Mouse (Mus musculus): Measurements from ENCODE around the gene Tcap. TPM values are rescaled to one million over a fixed set of nuclear protein-coding genes. Genes with fewer than 3 reads are reported as not detected.
"Not testable (repeated sequence)": the region's sequence is repeated elsewhere in the genome, so short reads cannot be mapped to it uniquely, and the experiment has no call there.

Gene Tcap
- total RNA-seq, 2 experiments from 2014 or later: 0.92 to 0.96 TPM

DNA sequence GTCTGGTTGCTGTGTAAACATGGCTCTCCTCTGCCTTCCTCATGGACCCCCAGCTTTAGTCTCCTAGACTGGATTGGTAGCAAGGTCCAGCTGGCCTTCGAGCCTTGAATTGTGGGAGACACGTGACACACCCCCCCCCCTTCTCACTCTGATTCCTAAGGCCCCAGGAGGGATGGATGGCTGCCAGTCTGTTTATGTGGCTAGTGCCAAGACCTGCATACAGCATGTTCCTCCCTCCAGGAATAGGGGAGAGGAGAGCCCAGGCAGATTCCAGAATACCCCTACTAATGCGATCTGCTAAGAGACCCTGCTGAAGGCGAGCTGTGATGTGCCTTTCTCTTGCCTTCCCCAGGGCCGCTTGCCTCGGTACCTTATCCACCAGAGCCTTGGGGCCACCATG lies 3.5 kb upstream of the Tcap start:
- DNase-seq (ENCODE audit: low spot score in 2 of 2): no peak

DNA sequence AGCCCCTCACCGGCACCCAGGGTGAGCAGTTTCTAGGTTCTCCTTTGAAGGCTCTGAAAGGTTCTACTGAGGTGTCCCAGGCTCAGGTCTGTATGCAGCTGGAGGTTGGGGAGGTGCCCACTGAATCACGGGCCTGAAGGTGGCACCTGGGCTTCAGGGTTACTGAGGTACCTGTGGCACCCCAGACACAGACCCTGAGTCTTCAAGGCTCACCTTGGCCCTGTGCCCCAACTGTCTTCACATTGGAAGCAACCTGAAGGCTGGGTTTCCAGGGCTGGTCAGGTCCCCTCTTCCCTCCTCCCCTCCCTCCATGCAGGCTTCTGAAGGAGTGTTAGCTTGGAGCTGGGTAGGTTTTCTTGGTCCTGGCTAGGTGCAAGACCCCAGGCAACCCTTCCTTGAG lies 2.0 kb upstream of the Tcap start:
- DNase-seq (ENCODE audit: low spot score in 2 of 2): no peak

DNA sequence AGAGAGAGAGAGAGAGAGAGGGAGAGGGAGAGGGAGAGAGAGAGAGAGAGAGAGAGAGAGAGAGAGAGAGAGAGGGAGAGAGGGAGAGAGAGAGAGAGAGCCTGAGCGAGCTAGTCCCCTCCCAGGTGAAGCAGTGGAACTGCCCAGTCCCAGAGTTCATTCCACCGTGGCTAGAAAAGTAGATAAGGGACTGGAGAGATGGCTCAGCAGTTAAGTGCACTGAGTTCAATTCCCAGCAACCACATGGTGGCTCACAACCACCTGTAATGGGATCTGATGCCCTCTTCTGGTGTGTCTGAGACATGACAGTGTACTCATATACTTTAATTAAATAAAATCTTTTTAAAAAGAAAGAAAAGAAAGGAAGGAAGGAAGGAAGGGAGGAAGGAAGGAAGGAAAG lies 1.2 kb upstream of the Tcap start:
- DNase-seq (ENCODE audit: low spot score in 2 of 2): not testable (repeated sequence)

DNA sequence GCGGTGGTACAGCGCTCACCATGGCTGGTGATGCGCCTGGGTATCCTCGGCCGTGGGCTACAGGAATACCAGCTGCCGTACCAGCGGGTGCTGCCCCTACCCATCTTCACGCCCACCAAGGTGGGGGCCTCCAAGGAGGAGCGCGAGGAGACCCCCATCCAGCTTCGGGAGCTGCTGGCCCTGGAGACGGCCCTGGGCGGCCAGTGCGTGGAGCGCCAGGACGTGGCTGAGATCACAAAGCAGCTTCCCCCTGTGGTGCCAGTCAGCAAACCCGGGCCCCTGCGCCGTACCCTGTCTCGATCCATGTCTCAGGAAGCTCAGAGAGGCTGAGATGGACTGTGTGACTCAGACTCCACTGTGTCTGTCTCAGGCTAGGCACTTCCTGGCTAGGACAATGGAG lies 605 bp downstream of the Tcap start:
- no peak for DNase-seq (ENCODE audit: low spot score in 2 of 2)

DNA sequence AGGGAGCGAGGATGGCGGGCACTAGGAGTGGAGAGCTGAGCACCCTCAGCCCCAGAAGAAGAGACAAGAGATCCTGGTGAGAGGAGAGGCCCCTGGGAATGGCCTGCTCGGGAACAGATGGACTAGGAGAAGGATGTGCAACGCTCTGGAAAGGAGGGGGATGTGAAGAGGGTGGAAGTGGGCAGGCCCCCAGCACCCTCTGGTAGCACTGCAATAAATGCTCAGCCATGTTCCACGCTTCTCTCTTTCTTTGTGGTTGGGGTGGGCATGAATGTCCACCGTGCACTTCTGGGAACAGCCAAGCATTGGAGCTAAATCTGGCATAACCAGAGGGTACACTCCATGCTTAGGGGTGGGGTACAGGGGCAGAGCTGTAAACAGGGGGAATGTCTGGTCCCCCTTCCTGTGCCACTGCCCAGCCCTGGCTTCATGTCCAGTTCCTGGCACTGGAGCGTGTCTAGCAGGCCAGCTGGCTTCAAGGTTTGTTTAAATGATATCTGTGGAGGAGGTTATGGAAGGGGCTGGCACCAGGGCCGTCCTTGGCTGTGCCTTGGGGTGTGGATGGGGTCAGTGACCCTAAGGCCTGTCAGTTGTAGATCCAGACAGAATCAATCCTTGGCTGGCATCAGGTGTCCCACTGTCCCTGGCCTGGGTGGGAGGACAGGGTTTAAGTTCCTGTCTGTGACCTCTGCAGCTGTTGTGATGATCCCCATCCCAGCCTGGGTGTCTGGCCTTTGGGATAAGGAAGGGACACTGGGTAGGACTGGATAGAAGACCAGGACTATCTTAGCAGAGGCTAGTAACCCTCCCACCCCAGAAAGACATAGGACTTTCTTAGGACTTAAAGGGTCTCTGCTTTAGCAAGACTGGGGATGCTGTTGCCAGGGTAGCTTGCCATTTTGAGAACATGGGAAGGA lies 1.4 kb downstream of the Tcap start:
- no peak for DNase-seq (ENCODE audit: low spot score in 2 of 2)

DNA sequence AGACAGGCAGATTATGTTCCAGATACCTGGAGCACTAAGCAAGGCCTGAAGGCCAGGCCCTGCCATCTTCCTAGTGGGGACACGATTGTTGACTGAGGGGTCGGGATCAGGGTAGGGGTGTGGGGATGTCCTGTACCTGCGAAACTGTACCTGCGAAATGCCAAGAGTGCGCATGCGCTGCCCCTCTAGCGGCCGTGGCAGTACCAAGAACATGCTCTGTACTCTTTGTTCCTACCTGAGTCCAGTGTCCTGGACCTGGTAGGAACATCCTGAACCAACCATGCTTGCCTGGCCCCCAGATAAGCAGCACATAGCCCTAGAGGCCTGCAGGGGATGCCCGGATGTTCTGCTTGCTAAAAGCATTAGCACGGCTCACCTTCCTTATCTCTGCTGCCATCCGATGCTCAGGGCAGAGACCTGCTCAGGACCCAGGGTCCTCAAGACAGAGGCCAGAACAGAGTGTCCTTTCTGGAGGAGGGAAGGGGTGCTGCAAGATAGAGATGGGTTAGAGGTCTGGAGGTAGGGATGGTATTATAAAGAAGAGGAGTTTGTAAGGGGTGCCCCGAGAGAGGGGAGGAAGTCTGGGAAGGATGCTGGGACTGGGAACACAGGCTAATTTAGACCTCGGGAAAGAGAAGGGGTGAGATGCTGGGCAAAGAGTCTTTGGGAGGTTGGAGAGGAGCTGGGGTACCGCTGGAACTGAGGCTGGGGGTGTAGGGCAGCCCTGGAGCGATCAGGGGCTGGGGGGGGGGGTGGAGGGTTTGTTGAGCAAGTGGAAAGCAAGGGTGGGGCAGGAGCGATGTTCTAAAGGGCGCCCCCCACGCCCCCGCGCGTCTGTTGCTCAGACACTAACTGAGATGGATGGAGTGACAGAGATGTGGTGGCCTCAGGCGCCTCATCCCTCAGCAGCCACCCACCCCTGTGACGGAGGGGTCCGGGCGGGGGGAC lies 2.3 kb downstream of the Tcap start, which contains the start of gene Pnmt:
Gene Pnmt, plus strand, starts transcription at position 813 of the 948 bp plus-strand sequence.
- no peak for DNase-seq (ENCODE audit: low spot score in 2 of 2)

DNA sequence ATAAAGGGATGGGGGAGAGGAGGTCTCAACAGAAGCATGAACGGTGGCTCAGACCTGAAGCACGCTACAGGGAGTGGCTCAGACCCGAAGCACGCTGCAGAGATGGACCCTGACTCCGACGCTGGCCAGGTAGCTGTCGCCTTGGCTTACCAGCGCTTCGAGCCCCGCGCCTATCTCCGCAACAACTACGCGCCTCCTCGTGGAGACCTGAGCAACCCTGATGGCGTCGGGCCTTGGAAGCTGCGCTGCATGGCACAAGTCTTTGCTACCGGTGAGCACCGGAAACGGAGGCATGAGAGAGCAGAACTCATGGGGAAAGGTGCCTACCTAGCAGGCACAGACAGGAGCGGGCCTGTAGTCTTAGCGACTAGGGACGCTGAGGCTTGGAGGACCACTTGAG lies 3.0 kb downstream of the Tcap start:
- no peak for DNase-seq (ENCODE audit: low spot score in 2 of 2)

DNA sequence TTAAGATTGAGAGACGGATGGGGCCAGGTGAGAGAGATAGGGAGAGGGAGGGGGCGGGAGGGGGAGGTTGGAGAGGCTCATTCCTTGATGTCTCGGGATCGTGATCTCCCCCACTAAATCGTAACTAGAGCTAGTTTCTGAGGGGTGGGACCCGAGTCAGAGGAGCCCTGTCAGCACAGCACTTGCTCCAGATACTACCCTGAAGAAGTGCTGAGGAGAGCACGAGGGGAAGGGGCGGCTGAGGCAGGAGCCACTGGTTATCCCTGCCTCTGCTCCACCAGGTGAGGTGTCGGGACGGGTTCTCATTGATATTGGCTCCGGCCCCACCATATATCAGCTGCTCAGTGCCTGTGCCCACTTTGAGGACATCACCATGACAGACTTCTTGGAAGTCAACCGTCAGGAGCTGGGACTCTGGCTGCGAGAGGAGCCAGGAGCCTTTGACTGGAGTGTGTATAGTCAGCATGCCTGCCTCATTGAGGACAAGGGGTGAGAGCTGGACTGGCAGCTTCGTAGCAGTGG lies 3.5 kb downstream of the Tcap start:
- DNase-seq (ENCODE audit: low spot score in 2 of 2): no peak

DNA sequence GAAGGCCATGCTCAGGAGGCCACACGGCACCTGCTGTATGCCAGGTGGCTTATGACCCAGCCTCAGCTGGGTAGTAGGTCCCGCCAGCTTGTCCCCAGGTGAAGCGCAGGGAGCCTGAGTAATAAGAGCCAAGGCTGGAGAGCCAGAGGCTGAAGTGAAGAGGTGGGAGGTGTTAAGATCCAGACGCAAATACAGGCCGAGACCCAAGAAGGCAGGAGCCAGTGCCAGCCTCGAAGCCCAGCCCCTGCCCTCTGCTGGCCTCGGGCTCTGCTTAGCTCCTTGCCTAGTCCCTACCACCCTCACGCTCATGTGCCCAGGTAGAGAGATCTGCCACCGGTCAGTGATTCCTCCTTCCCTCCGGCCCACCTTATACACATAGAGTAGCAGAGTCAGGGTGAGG lies 4.7 kb downstream of the Tcap start:
- DNase-seq (ENCODE audit: low spot score in 2 of 2): no peak

DNA sequence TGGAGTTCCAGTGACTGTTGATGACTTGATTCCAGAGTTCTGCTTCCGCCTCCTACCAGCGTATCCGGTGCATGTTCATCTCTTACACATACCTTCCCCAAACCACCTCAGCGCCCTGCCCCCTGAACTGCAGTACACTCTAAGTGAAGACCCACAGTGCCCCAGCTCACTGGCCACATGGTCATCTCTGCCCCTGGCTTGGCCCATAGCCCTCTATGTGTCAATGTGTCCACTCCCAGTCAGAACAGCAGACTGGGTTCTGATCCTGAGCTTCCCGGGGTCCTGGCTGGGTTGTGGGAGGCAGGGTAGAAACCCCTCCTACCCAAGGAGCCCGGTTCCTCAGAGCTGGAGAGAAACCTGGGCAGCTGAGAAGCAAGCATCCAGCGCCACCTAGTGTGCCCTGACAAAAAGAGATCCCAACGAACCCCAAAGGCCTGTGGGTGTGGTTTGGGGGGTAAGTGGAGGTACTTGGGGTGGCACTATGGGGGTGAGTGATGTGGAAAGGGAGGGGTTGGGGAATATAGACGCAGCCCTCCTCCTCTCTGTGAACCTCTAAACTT lies 5.7 kb downstream of the Tcap start:
- DNase-seq (ENCODE audit: low spot score in 2 of 2): peak in 1 of 2 experiments; percentile 73

DNA sequence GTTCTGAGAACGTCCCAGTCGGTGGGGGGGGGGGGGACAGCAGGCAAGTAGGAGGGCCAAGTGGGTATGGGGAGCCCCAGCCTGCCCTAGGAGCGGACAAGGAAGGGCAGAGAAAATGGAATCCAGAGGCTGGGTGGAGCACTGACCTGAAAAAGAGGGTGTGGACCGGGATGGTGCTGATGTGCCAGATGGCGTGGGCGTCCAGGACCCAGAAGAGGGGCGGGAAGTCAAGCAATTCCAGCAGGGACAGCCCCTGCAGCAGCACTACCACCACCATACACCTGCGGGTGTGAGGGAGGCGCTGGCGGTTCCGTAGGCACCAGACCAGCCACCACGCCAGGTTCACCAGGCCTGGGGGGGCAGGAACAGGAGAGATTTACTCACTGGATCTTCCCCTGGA lies 6.5 kb downstream of the Tcap start:
- DNase-seq (ENCODE audit: low spot score in 2 of 2): no peak

DNA sequence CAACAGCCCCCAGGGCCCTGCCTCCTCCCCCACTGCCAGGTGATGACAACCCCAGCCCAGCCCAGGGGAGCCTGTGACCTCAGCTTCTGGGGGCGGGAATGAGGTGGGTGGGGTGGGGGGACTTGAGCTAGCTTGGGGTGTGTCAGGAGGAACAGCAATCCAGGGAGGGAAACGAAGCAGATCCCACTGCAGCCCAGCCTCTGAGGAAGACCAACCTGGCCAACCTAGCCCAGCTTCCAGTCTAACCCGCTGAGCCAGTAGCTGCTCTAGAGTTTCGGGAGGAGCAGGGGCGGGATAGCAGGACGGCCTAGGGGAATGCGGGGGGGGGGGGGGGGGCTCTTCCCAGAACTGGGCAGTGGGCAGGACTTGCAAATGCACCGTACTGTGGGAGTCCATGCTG lies 8.4 kb downstream of the Tcap start:
- DNase-seq (ENCODE audit: low spot score in 2 of 2): no peak

DNA sequence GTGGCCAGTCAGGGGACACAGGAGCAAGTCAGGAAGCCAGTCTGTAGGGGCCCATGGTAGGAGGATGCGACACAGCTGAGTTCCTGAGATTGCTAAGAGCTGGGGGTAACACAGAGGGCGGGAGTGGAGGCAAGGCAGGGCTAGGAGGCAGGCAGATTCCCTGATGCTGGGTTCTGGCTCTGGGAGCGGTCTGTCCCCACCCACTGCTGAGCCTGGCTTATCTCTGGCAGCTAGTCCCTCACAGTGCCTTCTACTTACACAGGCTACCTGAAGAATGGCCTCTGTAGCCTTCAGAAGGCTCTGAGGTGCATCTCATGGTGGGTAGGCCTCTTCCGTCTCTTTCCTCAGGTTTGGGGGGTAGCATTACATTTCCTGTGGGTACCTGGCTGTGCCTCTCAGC lies 9.0 kb downstream of the Tcap start:
- no peak for DNase-seq (ENCODE audit: low spot score in 2 of 2)

DNA sequence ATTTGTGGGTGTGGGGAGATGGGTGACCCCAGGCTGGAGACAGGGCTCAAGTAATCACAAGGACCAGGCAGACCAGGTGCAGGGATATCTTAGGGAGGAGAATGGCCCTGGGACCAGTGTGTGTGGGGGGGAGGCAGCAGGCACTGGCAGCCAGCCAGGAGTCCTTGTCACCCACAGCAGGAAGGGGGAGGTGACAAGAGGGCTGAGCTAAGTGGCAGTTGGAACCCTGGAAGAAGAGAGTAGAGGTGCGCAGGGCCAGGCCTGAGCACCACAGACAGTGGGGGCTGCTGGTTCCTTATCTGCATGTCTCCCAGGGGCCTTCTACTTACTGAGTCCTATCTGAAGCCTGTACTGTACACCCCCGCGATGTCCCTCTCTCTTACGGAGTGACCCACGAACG lies 9.7 kb downstream of the Tcap start:
- no peak for DNase-seq (ENCODE audit: low spot score in 2 of 2)

DNA sequence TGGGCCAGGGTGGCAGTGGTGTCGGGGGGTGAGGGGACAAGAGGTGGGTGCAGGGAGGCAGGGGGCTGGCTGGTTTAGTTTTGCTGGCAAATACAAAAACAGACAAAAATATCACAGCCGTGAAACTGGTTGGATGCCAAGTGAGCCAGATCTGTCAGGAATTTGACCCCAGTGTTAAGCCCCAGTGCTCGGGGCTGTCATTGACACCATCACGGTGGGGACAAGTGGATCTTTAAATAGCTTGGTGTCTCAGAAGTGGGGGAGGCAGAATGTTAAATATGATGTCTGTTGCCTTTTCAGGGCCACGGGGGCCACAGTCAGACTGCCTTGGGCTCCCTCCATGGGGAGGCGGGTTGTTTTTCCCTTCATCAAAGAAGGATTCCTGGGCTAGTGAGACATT lies 10.7 kb downstream of the Tcap start:
- no peak for DNase-seq (ENCODE audit: low spot score in 2 of 2)

DNA sequence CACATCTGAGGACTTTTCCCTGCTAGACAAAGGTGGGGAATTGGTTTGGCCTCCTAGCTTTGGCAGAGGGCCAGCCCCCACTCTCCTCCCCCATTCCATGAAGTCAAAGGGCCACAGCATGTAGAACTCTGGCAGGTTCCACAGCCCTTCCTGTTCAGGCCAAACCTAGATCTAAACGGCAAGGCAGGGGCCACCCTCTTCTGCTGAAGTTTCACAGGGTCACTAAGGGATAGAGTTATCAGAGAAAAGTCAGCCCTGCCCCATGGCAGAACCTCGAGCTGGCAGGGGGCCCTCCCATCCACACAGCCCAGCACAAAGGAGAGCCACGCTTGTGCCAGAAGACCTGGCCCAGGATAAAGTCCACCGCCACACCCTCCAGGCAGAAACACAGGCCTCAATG lies 11.4 kb downstream of the Tcap start:
- DNase-seq (ENCODE audit: low spot score in 2 of 2): no peak

DNA sequence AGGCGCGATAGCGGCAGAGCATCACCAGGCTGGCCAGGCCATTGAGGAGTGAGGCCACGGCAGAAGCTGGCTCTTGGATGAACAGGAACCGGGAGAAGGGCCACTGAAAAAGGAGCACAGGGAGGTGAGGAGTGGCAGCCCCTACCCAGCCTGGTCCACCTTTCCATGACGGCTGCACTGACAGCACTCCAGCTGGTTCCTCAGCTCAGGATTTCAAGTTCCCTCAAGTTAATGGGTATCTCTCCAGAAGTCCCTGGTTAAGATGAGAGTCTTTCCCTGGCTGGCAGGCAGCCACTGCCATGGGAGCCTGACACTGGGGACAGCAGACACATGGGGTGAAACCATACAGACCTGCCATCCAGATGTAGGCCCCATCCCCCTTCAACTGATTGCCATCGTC lies 14.3 kb downstream of the Tcap start:
- no peak for DNase-seq (ENCODE audit: low spot score in 2 of 2)

DNA sequence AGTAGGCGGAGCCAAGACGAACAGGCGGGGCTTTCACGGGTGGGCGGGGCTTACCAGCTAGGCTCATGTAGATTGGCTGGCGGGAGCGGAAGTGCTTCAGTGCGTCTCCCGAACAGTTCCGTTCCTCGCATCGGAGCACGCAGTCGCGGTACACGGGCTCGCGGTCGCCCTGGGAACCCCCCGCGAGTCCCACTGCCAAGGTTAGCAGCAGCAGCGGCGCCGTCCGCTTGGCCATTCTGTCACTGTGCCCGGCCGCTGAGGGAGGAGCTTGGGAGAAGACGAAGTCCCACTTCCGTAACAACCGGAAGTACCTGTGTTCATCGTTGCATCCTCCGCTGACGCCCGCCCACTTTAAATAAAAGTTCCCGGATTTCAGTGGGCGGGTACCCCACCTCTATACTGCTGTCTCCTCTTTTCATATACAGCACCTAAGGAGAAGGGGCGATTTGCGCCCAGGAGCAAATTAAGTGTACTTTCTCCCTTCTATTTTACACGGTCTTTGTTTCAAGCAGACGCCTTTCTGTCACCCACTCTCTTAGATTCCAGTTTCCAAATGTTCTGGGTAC lies 16.6 kb downstream of the Tcap start, which contains the start of gene Pgap3:
Gene Pgap3, minus strand, starts transcription at position 330 of the 566 bp plus-strand sequence.
- peak; percentile 85 to 93 for DNase-seq (ENCODE audit: low spot score in 2 of 2)

DNA sequence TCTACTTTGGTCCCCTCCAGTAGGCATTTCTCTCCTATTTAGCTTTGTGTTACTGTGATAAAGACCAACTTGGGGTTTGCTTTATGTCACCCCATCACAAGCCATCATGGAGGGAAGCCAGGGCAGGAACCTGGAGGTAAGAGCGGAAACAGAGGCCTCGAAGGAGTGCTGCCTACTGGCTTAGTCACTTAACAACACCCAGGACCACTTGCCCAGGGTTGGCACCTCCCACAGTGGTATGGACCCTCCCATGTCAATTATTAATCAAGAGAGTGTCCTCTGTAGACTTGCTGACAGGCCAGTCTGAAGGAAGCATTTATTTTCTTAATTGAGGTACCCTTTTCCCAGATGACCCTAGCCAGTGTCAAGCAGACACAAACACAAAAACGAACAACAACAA lies 17.2 kb downstream of the Tcap start:
- DNase-seq (ENCODE audit: low spot score in 2 of 2): no peak

DNA sequence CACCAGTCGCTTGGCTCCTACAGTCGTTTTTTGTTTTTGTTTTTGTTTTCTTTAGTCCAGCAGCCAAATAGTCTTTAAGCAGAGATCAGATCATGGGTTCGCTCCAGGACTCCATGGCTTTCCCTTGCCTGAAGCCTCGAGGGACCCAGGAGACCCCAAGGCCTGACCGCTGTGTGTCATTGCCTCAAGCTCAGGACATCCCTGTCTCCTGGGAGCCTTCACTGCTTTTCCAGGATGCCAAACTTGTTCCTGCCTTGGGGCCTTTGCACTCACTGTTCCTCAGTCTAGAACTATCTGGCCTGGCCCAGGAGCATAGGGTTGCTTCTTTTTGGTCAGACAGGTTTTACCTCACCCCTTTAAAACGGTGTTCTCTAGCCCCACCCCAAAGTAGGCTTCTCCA lies 23.0 kb downstream of the Tcap start:
- DNase-seq (ENCODE audit: low spot score in 2 of 2): no peak

DNA sequence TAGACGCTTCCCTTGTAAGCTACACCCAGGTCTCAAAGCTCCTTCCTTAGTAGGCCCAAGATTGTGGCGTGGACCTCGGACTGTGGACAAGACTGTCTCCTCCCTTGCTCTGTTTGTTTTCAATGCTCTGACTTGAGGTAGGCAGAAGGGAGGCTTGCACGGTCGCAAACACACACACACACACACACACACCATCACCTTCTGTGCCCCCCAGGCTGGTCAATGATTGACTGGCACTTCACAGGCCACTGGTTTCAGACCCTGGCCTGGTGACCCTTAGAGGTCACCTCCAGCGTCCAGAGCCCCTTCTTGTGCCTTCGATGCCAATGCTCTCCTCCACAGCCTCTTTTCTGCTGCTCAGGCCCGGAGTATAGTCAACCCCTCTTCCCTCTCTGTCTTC lies 25.3 kb downstream of the Tcap start:
- DNase-seq (ENCODE audit: low spot score in 2 of 2): no peak
